Mouse (Mus musculus) heart, adult 8-10 months (tissue): ENCODE data around the gene Mageb18. TPM values are rescaled to one million over a fixed set of nuclear protein-coding genes. Genes with fewer than 3 reads are reported as not detected.
"Not testable (repeated sequence)": the region's sequence is repeated elsewhere in the genome, so short reads cannot be mapped to it uniquely, and the experiment has no call there.

Source experiments
- DNase-seq: peaks from one replicate; pipeline ENCODE4 v3.0.0; 2022; ENCODE audit warnings: low spot score
- total RNA-seq, 4 experiments: library from RNA; stranded (reverse); gene quantifications; 2 replicates each; pipeline ENCODE4 v1.2.4; 2022

Gene Mageb18
- total RNA-seq, result not detected

DNA sequence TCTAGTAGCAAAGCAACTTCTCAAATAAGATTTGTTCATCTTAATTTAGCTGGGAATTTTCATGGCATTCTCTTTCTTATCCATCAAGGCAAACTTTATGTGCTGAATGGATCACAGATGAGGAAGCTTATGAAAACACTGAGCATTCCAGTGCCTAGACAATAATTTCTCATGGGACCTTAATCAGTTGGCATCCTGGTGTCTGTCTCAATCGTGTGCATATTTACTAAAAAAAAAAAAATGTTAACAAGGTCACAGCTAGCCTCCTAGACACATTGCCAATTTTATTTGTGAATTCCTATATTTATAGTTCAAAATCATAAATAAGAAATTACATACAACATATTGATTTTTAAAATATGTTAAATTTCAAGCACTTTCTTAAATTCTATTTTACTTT lies at the start of gene Mageb18:
TSS of gene Mageb18 (minus strand) at position 101 of the 400 bp plus-strand sequence.
- DNase-seq, result no peak

- DNase-seq, result no peak
Measured at GRCm38 (mm10) chrX:92612788-92613187, 13.4 kb upstream of the Mageb18 start.

- no peak for DNase-seq
Measured at GRCm38 (mm10) chrX:92610466-92610865, 11.1 kb upstream of the Mageb18 start.

DNA sequence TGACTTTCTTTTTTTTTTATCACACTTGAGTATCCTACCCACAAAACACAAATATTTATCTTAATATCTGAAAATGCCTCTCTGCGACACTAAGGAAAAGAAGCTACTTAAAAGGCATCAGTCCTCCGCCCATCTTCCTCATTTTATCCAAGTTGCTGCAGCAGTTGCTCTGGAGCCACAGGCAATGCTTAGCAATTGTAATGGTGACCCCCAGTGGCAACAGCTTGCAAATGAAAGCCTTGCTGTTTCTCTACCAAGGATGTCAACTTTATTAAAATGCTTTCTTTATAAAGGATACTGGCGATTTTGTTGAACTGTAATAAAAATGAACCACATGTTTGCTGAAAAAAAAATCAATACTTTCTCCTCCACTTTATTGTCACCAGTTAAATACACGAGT lies 2.0 kb downstream of the Mageb18 start:
- no peak for DNase-seq

DNA sequence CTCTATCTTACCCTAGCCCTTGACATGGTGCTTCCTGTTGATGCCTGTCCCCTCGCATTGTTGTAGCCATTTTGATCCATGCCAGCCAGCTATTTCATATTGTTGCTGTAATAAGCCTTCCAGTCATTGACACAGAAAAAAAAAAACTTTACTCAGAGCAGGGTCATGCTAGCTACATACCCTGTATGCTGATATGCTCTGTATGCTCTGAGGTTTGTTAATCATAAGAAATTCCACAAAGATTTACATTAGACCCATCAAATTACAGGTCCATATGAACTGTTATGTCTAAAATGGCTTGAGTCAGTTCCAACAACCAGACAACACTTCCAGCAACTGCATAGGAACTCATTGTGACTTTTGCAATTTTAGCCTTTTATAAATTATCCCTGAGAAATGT lies 71.5 kb downstream of the Mageb18 start:
- DNase-seq, result no peak

- DNase-seq, result no peak
Measured at GRCm38 (mm10) chrX:92498254-92498653, 101.1 kb downstream of the Mageb18 start.

- not testable (repeated sequence) for DNase-seq
Measured at GRCm38 (mm10) chrX:92489649-92490048, 109.7 kb downstream of the Mageb18 start, which contains the start of gene Gm5941. Gm5941 (plus strand) TSS chrX:92489949.

- DNase-seq, result no peak
Measured at GRCm38 (mm10) chrX:92464773-92465172, 134.6 kb downstream of the Mageb18 start.

DNA sequence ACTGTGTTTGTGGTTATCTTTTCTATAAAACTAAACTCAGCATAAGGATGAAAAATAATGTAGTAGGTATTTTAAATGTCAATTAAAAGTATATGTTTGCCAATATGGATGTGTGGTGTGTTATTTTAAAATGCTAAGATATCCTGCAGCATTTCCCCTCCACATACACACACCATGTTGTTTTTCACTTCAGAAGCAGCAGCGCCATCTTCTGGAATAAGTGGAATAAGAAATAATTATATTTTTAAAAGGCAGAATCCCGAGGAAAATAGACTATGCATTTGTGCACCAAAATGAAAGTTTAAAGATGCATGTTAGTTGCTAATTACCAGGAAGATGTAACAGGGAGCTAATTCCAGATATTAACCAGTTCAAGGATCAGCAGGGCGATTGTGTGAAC lies 138.9 kb downstream of the Mageb18 start:
- DNase-seq, result no peak

DNA sequence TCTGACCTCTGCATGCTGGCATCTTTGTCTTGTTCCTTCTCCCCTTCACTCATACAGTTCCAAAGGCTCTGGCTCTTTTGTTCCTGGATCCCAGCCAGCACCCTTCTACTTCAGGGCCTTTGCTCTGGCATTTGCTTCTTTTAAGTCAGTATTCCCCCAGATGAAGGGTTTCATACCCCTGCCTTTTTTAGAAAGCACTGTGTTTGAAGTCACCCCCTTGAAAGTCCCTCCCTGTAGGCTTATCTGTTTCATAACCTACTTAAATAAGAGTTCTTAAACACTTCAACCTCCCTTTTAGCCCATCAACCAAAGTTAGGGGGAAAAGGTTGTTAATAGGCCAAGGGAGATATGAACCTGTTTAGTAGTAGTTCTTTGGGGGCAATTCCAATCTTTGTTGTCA lies 212.0 kb downstream of the Mageb18 start:
- no peak for DNase-seq

- DNase-seq, result no peak
Measured at GRCm38 (mm10) chrX:92342924-92343323, 256.4 kb downstream of the Mageb18 start.

GRCm38 (mm10) chrX:92340906-92341305 lies 258.5 kb downstream of the Mageb18 start:
- no peak for DNase-seq

DNA sequence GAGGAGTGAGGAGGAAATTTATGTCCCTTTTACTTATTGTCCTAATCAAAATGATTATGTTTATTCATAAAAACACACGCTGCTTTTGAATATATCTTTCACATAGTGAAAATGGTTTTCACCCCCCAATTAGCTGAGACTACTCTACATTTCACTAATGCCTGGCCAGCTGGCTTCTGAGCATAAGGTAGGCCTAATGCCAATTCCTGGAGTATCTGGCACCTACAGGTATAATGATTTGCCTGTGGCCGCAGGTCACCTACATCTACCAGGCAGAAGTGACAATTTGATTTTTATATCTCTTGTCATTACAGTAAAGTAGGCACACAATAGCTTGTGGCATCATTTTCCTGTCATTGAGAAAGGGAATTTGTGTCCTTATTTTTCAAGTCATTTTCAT lies 259.8 kb downstream of the Mageb18 start:
- no peak for DNase-seq

GRCm38 (mm10) chrX:92333459-92333858 lies 265.9 kb downstream of the Mageb18 start:
- DNase-seq, result no peak

DNA sequence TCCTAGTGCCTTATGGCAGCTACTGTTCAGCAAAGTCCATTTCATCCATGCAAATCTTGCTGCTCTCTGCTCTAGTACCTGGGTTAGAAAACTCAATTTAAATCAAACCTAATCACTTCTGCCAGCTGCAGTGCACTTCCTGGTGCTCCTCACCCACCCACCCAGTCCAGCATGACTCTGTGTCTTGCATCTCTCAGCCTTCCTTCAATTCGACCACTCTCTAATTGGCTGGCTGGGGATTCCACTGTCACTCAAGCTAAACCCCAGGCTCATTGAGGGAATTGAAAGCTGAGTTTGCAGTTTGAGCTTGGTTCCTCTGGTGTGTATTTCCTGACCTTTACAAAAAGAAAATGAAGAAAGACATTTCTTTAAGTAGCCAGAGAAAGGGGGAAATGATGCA lies 275.8 kb downstream of the Mageb18 start:
- no peak for DNase-seq

- no peak for DNase-seq
Measured at GRCm38 (mm10) chrX:92280619-92281018, 318.8 kb downstream of the Mageb18 start.

Other genes starting within 250 kb of the Mageb18 start
- not detected for gene Gm5941, start 109.6 kb downstream of the Mageb18 start, total RNA-seq